Comparison of ENCODE assay signal across 8 mouse cellular contexts in genomic region chr4:137954926-137955396, GRCm38 (mm10). TPM values are rescaled to one million over a fixed set of nuclear protein-coding genes. Genes with fewer than 3 reads are reported as not detected.
A peak's percentile ranks its signal among the peaks of the same experiment; 100 is the strongest.
DNase-seq lines count a peak whose midpoint lies in the region; TF ChIP-seq lines count a peak whose summit lies in the region.

No protein-coding gene starts in this region.

- H3K27ac ChIP-seq in cortical plate, adult 2 months (ENCODE audit: insufficient read depth, low read length): no peak overlapping the region

- peak; percentile 38 for DNase-seq in retina, embryonic 14.5 days (ENCODE audit: low spot score)
- no peak for DNase-seq in retina, postnatal 1 day
- peak; percentile 17 to 35 for DNase-seq in kidney, adult 8-10 months
- no peak for DNase-seq in neural tube, embryonic 10.5 days (ENCODE audit: extremely low spot score, low spot score)
- no peak for DNase-seq in adrenal gland, postnatal 4 days (ENCODE audit: low spot score in 2 of 2)
- no peak for DNase-seq in spleen, postnatal 36 days (ENCODE audit: low spot score in 2 of 2)

- H3K9me3 ChIP-seq in megakaryocyte, embryonic 14.5 days: peaks cover 9% of the 10 kb centered on the region; the same call in 1 of the 2 replicates

- TF ChIP-seq CTCF in cortical plate, adult 2 months (IDR thresholded peaks at IDR 0.05; ENCODE audit: extremely low read depth, insufficient read depth, low read length): peak; percentile 34; the same call in 1 of the 2 replicates

- 0 out of 2 replicates have a peak, but pooled peaks cover 1% of the 10 kb centered on the region for H3K4me1 ChIP-seq in cortical plate, adult 2 months (ENCODE audit: control insufficient read depth, insufficient read depth, low read length)
- H3K4me1 ChIP-seq in megakaryocyte, embryonic 14.5 days: peaks cover 27% of the 10 kb centered on the region

- TF ChIP-seq POLR2A in cortical plate, adult 2 months (IDR thresholded peaks at IDR 0.05; ENCODE audit: extremely low read depth, insufficient read depth, low read length): no peak

- no peak overlapping the region for H3K4me3 ChIP-seq in cortical plate, adult 2 months (ENCODE audit: insufficient read depth, low read length)
- H3K4me3 ChIP-seq in megakaryocyte, embryonic 14.5 days (replicated peaks): peak overlapping the region; percentile 2

- peaks cover 13% of the 10 kb centered on the region for H3K27me3 ChIP-seq in megakaryocyte, embryonic 14.5 days (replicated peaks)

- peaks cover 38% of the 10 kb centered on the region for H3K36me3 ChIP-seq in megakaryocyte, embryonic 14.5 days (replicated peaks; ENCODE audit: low read length)

RNA-seq across cellular contexts. Expression of gene Eif4g3, which starts 37.9 kb away (rescaled TPM):
- 148 and 164 TPM in 2 replicates for polyA plus RNA-seq in cortical plate, adult 2 months (2012; rRNA removed)
- polyA plus RNA-seq in megakaryocyte, embryonic 14.5 days (2012; ENCODE audit: insufficient read depth, low replicate concordance): 34.5 and 54.4 TPM in 2 replicates
- total RNA-seq in adrenal gland, postnatal 4 days (2021): 100 to 1,000 TPM; 121 to 142 TPM

Comparison
In these comparisons a context has a peak if more than half of its experiments do, and no peak if none do; other contexts are left out.
1. DNase-seq: peak in retina, embryonic 14.5 days (single experiment) and kidney, adult 8-10 months (2 of 2); none in retina, postnatal 1 day (single experiment), neural tube, embryonic 10.5 days (single experiment), adrenal gland, postnatal 4 days (0 of 2) and spleen, postnatal 36 days (0 of 2).